Mouse (Mus musculus): ENCODE measurements around the gene Tmprss7.

DNA sequence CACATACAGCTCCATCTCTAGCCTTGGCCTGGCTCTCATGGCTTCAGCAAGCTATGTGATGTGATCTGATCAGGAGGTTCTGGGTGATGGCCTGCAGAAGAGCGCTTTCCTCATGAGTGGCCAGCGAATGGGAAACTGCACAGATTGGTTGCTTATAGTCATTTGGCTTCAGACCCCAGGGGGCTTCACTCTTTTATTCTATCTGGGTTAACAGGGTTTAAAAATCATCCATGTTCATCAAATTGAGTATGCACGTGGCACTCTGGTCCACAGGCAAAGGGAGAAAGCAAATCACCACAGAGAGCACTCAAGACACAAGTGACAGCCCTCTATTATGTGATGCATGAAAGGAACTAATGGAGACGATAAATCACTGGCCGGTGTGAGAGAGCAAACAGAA lies 19.8 kb upstream of the Tmprss7 start:
- TF ChIP-seq CTCF (conservative IDR thresholded peaks at IDR 0.05 in 1 of 2, IDR thresholded peaks at IDR 0.05 in 1 of 2; ENCODE audit: low read depth in 2 of 2, low read length in 2 of 2) = no peak
- no peak for TF ChIP-seq SIN3A (IDR thresholded peaks at IDR 0.05; ENCODE audit: low read length)
- no peak for TF ChIP-seq USF1 (IDR thresholded peaks at IDR 0.05; ENCODE audit: low read depth, low read length)
- TF ChIP-seq TCF12 (IDR thresholded peaks at IDR 0.05; ENCODE audit: low read depth, low read length) = no peak
- TF ChIP-seq MAFK (IDR thresholded peaks at IDR 0.05; ENCODE audit: insufficient replicate concordance, low read length) = no peak
- TF ChIP-seq ETS1 (conservative IDR thresholded peaks at IDR 0.05; ENCODE audit: low read depth, low read length) = no peak
- TF ChIP-seq NRF1 (IDR thresholded peaks at IDR 0.05; ENCODE audit: low read depth, low read length) = no peak
- TF ChIP-seq POLR2A (IDR thresholded peaks at IDR 0.05; ENCODE audit: low read depth, low read length) = no peak
- no peak for TF ChIP-seq ZKSCAN1 (IDR thresholded peaks at IDR 0.05; ENCODE audit: borderline replicate concordance, low read depth, low read length)
- no peak for TF ChIP-seq PAX5 (IDR thresholded peaks at IDR 0.05; ENCODE audit: low read length)
- no peak for TF ChIP-seq ZC3H11A (IDR thresholded peaks at IDR 0.05; ENCODE audit: low read depth, low read length)

Measured in CH12.LX (cell line).